Mouse (Mus musculus): ENCODE measurements around the gene Ackr2. TPM values are rescaled to one million over a fixed set of nuclear protein-coding genes. Genes with fewer than 3 reads are reported as not detected.

Gene Ackr2
- polyA plus RNA-seq (2017; shearing (Covaris generic)): not detected

DNA sequence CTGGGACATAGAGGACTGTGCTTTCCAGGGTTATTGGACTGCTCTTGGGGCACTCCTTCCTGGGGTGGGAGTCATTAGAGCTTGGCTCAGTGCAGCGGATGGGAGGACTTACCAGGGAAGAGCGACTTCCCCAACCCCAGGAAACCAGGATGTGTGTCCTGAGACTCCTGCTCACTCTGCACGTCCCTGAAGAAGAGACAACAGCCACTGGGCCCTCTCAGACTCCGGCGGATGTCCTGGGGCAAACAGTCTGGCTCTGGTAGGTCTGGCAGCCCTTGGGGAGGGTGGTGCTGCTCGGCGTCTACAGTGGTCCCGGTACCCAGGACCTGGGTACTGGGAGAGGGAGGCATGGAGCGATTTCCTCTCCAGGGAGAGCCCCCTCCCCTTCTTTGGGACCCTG is at the start of gene Ackr2:
Gene Ackr2 (plus strand): TSS at position 111 of the 400 bp plus-strand sequence.
- no peak for ATAC-seq

DNA sequence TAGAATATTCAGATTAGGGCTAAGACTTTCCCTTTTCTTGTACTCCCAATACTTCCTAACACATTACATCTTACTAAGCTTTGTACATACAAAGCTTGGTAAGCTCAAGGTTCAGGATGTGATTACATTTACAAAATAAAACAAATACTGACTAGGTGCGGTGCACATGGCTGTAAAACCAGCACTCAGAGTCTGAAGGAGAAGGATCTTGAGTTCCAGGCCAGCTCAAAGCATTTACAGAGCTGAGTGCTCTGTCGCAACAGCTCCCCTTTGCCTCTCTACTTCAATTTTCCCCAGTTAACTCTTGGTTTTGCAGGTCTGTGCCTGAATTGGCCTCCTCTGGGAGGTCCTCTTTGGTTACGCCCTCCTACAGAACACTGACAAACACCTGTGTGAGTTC is 43.9 kb upstream of the Ackr2 start:
- ATAC-seq: no peak

DNA sequence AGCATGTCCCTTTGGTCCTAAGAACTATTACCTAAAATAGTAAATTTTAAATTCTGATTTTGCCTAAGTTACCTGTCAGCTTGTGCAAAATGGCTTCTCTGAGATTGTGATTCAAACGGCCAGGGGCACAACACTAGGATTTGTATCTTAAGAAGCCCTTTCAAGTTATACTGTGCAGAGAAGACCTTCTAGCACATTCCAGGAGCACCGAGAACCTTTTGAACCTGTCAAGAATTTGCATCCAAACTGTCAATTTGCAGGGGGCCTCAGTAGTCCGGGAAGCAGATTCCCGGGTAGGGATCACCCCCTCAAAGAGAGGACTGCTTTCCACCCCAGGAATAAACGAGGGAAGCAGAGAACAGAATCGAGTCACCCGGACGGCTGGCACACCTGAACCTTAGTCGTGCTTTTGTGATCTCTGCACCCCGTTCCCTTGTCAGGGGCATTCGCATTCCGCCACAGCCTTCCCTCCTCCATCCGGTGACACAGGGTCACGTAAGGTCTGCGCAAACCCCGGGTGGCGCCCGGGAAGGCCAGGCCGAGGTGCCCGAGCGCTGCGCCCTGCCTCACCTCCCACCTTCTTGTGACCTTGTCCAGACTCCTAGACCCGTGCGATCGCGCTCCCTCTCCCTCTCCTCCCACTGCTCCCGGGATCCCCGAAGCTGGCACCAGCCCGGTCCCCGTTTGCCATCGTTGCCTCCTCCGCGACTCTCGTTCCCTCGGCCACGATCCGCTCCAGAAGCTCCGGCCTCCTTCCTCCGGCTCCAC is 41.3 kb upstream of the Ackr2 start:
- ATAC-seq: peak; percentile 42

DNA sequence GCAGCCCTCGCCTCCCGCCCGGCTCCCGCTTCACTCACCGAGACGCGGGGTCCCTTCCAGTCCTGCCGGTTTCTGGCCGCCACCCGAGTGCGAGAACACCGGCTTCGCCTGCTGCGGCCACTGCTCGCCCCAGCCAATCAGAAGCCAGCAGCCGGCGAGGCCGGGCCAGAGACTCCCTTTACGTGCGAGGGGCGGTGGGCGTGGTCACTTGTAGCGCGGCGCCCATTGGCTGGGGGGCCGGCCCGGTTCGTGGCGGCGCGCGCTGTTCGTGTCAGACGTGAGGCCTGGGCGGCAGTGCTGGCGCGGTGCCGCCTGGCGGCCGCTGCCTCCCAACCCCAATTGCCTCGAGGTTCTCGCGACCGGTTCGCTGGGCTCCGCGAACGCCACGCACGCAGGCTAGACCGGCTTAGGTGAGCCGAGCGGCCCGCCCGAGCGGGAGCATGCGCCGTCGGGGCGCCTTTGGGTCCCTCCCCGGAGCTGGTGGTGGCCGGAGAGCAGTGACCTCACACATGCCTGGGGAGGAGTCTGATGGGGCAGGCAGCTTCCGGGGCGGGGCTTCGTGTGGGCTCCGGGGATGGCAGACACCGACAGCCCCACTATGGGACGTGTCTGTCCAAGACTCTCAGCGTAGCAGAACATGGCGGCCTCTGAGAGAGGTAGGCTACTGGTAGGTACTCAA is 40.5 kb upstream of the Ackr2 start:
- ATAC-seq: peak; percentile 90

DNA sequence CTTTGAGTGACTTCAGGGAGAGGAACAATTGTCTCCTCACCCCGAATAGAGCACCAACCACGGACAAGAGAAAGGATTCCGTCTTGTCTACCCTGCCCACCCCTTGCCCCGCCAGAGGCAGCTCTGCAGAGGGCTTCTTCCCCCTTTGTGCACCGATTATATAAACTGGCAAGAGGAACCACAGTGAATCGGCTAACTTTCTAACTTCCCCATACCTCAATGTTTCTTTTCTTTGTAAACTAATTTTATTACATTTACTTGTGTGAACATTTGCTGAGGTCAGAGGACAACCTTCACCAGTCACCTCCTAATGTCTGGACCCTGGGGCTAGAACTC is 40.0 kb upstream of the Ackr2 start, which contains the start of gene Higd1a:
Gene Higd1a (minus strand): TSS at position 210 of the 336 bp plus-strand sequence.
- no peak for ATAC-seq

DNA sequence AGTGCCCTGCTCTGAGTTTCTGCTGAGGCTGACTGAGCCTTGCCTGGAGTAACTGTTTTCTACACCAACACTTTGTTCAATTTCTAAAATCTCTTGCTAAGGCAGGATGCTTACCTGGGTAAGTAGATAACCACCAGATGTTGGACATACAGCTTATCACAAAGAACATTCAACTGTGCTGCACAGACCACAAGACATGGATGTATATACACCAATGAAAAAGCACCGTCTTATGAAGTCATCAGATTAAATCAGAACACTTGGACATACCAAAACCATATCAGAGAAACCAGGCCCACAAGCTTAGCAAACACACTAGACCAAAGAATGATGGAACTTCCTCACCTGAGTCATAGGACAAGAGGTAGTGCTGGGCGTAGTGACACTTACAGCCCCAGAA is 38.8 kb upstream of the Ackr2 start:
- ATAC-seq: no peak

DNA sequence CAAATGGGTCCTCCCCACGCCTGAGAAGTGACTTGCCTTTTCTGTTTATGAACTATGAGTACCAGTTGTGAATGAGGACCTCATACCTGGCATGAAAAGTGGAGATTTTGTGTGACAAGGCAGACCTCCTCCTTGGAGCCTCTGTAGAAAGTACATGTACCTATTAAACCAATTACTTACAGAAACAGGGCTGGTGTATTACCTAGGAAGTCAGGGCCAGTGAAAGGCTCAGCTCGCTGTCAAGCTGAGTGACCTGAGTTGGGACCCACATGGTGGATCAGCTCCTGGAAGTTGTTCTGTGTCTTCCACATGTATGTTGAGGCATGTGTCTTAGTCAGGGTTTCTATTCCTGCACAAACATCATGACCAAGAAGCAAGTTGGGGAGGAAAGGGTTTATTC is 37.2 kb upstream of the Ackr2 start:
- ATAC-seq: no peak

DNA sequence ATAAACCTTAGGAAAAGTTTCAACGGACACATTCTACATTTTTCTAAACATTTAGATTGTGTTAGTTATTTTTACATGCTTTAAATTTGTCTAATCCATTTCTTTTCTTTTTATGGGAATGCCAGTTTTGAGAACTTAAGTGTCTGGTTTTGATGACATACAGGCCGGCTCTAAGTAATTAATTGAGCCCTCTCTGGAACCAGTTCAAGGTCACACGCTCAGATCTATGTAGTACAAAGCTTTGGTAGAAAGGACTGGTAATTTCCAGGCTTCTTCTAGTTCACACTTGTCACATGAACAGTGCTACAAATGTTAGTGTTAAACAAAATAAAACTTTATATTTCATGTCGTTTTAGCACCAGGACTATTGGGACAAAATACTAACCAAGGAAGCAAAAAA is 33.3 kb upstream of the Ackr2 start:
- no peak for ATAC-seq

DNA sequence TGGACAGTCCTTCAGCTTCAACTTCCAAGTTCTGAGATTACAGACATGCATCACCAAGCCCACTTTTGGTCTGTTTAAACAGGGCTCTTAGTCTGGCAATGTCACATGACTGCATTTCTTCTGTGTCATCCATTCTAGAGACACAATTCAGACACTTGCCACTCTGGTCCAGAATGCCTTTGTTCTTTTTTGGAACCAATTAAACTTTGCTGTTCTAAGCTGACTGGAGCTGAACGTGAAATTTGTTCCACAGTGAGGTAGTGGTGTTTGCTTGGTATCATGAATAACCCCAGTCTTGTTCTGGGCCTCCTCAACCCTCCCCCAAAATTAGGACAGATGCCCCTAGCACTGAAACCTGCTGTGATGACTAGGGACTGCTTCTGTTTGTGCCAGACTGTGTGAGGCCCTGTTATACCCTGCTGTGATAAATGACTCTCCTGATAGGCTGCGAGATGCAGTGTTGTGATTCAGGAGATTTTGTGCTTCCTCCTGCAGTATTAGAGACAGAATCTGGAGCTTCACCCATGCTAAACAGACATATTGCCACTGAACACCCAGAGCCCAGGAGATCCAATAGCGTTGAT is 32.6 kb upstream of the Ackr2 start:
- no peak for ATAC-seq

DNA sequence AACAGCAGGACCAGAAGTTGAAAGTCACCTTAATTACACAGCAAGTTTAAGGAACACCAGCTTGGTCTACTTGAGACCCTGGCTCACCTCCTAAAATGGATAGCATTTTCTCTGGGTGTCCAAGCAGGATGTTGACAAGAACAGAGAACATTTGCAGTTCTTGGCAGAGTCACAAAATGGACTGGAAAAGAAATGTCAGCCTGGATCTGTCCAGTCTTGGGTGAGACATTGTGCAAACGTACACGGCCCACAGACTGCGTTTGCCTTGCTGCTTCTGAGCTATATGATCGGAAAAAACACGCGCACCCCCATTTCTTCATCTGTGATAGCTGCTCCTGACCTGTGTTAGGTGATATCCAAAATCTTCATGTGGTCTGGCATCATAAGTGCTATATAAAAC is 30.5 kb upstream of the Ackr2 start:
- no peak for ATAC-seq

DNA sequence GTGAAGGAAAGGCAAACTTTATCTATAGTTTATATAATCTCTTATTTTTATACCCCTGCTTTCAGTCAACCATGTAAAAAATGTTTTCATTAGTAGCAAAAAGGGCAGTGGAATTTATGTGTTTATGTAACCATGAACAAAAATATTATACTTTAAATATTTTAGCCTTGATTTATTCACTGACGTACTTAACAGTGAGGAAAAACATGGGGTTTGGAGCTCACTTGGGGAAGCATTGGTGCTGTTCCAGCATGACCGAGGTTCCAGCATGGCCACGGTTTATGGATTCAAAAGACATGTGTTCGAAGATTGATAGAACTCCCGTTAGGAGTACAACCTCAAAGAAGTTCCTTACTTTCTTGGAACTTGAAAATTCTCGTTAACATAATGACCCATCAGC is 29.9 kb upstream of the Ackr2 start:
- ATAC-seq: no peak

DNA sequence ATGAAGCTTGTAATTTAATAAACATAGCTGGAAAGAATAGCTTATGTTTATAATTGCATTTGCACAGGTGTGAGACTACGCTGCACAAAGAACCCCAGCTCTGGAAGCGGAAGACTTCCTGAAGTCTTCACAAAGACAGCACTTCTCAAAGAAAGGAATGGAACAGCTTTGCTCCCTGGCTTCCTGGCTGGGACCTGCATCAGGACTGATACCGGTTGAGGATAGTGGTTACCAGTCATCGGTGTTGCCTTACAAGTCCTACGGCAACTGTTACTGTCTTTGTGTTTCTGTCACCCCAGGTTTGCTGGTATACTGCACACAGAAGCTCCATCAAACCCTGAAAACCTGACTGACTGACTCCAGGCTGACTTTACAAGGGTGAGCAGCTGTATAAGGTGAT is 28.7 kb upstream of the Ackr2 start:
- no peak for ATAC-seq

DNA sequence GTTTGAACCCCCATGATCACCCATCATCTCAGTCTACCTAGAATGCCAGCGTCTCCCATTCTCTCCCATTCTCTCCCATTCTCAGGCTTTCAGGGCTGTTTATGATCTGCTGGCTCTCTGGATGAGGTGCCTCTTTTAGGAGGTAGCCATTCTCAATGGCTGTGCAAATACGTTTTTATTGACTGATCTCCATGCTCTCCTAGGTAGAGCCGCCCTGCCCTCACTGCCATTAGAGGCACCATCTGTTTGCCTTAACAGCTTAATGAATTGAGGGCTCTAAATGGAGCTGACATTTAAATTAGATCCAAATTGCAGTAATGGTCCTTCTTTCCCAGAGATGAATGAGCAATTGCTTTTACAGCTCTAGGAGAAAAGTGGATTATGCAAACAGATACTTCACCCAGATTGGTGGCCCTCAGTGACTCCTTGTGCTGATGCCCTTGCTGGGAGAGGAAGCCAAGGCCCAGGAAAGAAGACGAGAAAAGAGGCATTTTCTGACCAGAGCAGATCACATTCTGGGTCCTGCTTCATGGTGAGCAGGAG is 28.1 kb upstream of the Ackr2 start:
- ATAC-seq: no peak

DNA sequence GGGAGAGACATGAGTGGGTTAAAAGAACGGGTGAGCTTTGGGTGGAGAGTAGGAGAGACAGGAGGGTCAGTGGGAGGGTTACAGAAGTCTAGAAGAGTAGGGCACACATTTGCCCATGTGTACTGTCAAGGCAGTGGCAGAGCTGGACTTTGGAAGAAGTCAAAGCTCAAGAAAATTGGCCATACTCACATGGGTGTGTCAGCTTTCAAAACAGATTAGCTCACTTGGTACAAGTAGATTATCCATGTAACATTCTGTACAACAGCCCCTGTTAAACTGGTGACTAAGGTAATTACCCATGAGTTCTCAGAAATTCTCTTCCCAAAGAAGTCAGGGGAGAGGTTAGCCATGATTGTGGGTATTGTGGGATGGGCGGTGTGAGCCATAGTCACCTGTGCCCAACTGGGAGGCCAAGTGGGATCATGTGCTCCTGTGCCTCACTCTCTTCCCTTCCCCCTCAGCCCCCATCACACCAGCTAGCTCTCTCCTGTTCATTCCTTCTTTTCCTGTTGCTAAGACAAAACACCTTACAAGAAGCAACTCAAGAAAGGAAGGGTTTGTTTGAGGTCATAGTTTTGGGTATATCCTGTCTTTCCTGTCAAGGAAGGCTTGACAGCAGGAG is 26.0 kb upstream of the Ackr2 start:
- no peak for ATAC-seq

DNA sequence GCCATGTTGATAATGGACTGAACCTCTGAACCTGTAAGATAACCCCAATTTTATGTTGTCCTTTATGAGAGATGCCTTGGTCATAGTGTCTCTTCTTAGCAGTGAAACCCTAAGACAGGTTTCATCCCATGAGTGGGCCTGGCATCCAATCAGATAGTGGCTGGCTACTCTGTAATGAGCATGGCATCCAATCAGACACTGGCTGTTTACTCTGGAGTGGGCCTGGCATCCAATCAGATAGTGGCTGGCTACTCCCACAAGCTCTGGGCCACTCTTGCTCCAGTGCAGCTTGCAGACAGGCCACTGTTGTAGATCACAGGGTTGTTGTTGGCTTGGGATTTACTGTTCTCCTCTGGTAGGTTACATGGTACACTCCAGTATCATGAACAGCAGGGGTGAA is 24.6 kb upstream of the Ackr2 start:
- no peak for ATAC-seq

DNA sequence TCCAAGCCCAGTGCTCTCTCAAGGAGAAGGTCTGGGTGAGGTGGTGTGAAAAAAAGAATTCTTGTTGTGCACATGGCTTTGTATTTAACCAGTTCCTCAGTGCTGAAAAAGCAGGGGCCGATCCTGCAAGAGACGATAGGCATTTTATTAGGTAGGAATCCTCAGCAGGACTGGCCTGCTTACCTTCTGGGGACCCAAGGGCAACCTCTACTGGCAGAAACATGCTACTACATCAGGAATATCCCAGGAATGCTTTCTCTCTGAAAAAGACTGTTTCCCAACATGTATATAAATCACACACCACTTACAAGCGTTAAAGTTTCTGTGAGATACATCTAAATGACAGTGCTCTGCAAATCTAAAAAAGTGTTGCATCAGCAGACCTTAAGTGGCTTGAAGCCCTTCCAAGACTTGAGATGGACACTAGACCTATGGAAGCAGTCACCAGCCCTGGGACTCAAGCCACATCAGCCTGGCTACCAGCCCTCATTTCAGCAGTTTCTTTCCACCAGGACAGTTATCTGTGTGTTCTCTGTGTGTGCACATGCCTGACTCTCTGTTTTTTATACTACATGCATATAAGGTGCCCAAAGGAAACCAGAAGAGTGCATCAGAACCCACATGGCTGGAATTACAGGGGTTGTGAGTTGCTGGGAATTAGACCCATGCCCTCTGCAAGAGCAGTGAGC is 21.0 kb upstream of the Ackr2 start:
- ATAC-seq: peak; percentile 31

DNA sequence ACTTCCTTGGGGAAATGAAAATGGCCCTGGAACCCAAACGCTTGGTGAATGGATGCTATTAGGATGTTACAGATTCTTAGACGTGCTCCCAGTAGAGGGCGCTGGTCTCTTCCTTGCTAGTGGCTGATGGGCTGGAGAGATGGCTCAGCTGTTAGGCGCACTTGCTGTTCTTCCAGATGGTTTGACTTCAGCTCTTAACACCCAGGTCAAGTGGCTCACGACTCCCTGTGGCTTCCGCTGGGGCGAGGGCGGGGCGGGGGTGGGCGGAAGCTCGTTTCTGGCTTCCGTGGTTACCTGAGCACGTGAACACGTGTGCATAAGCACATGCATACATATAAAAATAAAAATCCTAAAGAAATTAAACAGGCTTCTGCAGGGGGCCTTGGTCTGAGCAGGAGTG is 17.3 kb upstream of the Ackr2 start:
- peak; percentile 73 for ATAC-seq

DNA sequence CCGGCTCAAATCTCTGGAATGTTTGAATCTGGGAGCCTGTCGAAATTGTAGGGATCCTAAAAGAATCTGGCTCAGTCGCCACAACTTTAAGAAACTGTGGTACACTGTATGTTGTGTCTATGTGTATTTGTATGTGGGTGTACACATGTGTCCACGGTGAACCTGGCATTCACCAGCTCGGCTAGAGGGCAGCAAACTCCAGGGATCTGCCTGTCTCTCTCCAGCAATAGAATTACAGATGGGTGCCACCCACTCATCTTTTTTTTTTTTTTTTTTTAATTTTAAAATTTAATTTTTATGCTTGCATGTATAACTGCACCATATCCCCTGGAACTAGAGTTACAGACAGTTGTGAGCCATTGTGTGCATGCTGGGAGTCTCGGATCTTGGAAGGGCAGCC is 16.9 kb upstream of the Ackr2 start:
- no peak for ATAC-seq

DNA sequence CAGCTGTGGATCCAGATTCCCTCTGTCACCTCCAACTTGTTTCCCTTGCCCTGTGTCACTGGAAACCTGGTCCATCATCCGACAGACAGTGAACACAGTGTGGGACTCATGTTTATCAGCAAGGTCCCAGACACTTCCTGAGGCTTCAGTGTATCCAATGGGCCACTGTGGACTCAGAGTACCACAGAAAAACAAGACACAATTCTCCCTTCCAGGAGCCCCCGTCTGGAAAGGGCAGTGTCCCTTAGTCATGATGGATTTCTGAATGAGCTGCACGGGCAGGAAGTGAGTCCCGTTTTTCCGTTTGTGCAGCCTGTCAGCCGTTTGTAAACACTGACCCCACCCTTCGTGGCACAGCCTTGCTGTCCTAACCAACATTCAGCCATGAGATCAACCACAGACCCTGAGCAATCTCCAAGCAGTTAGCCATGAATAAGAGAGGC is 16.1 kb upstream of the Ackr2 start:
- ATAC-seq: no peak

DNA sequence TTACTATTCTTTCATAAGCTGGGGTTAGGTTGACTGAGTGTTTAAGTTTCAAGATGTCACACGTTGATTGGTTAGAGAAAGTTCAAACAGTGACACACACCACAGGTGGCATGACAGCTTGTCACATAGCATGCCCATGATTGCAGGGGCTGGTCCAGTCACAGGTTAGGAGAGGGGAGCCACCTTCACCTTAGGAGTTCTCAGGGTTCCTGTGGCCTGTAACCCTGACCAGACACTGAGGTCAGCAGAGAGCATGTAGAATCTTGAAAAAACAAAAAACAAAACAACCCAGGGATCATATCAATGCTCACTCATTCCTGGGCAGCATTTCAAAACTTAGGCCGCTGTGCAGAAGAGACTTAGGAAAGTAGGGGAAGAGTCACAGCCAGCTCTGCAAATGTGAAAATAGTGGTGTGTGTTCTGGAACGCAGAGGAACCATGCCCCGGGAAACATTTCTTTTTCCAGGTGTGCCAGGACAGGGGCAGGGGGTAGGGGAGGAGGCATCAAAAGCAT is 8.2 kb upstream of the Ackr2 start:
- ATAC-seq: no peak

DNA sequence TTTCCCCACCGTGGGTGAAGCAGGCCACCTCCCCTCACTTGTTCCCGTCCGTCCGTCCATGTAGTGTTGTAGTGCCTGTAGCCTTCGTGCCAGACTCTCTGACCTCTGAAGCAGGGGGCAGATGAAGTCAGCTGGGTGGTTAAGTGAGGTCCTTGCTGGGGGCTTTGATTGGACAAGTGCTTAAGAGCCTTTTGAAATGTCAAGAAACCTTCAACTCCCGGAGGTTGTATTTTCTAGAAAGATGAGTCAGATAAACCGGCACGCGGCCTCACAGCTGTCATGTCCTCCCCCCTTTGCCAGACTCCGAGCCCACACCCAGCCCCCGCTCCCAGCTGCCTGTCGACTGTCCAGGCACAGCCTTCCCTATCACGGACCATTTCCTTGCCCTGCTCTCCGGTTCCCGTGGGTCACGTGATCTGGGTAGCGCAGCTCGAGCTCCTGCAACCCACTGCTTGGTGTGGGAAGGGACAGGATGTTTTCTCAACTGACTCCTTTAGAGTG is 7.7 kb upstream of the Ackr2 start:
- ATAC-seq: peak; percentile 23

DNA sequence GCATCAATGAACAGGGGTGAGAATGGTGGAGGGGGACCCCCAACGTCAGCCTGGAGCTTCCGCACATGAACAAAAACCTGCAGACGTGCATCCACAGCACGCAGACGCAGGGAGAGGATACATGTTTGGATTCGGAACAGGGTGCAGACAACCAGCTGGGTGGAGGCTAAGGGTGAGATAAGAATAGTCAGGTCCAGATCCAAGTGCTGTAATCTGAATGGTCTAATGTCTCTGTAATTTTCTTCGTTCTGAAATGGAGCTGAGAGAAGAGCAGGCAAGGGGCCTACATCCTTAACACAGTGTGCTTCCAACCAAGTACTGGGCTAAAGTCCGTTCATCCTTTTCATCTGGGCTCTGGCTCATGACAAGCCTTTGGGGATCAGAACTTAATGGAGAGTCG is 6.9 kb upstream of the Ackr2 start:
- no peak for ATAC-seq

Measured in activated CD4-positive, CD25-positive, alpha-beta regulatory T cell, adult 4 months (primary cell).